In the genomic region with DNA sequence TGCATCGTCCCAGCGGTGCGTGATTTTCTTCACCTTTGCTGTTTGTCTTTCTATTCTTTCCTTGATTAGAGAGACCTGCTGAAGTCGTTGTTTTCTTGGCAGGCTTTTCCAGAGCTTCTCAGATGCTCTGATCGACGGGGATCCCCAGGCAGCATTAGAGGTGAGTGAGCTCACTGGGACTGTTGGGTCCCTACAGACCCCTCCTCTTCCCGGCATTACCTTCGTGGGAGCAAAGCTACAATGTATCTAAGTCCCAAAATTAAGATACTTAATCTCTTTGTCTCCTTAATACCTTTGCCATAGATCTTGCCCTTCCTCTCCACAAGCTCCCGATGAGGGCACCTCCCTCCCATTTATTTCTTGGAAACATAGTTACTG, we compare ENCODE assay signal across 8 mouse cellular contexts. TPM values are rescaled to one million over a fixed set of nuclear protein-coding genes. Genes with fewer than 3 reads are reported as not detected.
DNase-seq lines count a peak whose midpoint lies in the region; ATAC-seq and TF ChIP-seq lines count a peak whose summit lies in the region.

No protein-coding gene starts in this region.

- in situ Hi-C loops in Patski (cut with MboI; ENCODE audit: low pct_unique_long_range_greater_than_20kb) = loop anchor here (10.0 kb wide), 1 partner anchor 193 kb away; a partner anchor contains a TSS

- no peaks in the 10 kb centered on the region for H3K27me3 ChIP-seq in heart, postnatal 0 days (ENCODE audit: control insufficient read depth, insufficient read depth, low read length)
- no peaks in the 10 kb centered on the region for H3K27me3 ChIP-seq in Patski
- no peaks in the 10 kb centered on the region for H3K27me3 ChIP-seq in forebrain, postnatal 0 days (ENCODE audit: insufficient read depth, low read length)
- no peaks in the 10 kb centered on the region for H3K27me3 ChIP-seq in midbrain, embryonic 11.5 days (ENCODE audit: control insufficient read depth, insufficient read depth, low read length)

- peak overlapping the region; percentile 95 for H3K27ac ChIP-seq in heart, postnatal 0 days (ENCODE audit: low read depth)
- peak overlapping the region; percentile 98 for H3K27ac ChIP-seq in forebrain, postnatal 0 days (ENCODE audit: low read depth, low read length)
- 0 out of 2 replicates have a peak overlapping the region, but pooled peaks have one; percentile 40 for H3K27ac ChIP-seq in midbrain, embryonic 11.5 days (ENCODE audit: low read depth, low read length)

- WGBS in heart, postnatal 0 days = 1% methylated on average over 9 of the region's 9 CpGs
- WGBS in forebrain, postnatal 0 days = 2% methylated on average over 9 of the region's 9 CpGs
- WGBS in midbrain, embryonic 11.5 days = under 1% methylated on average over 9 of the region's 9 CpGs

- TF ChIP-seq EP300 in heart, postnatal 0 days (IDR thresholded peaks at IDR 0.05; ENCODE audit: low read depth) = no peak

- peak overlapping the region; percentile 59 for H3K4me3 ChIP-seq in heart, postnatal 0 days (ENCODE audit: low read depth, low read length)
- H3K4me3 ChIP-seq in forebrain, postnatal 0 days (ENCODE audit: low read depth, low read length) = peak overlapping the region; percentile 67
- H3K4me3 ChIP-seq in midbrain, embryonic 11.5 days (ENCODE audit: low read depth, low read length) = peak overlapping the region; percentile 67

- no peaks in the 10 kb centered on the region for H3K9me3 ChIP-seq in heart, postnatal 0 days (replicated peaks; ENCODE audit: control insufficient read depth, low read length)
- no peaks in the 10 kb centered on the region for H3K9me3 ChIP-seq in forebrain, postnatal 0 days (ENCODE audit: low read length)
- H3K9me3 ChIP-seq in midbrain, embryonic 11.5 days (ENCODE audit: control insufficient read depth, low read length) = no peaks in the 10 kb centered on the region

- H3K9ac ChIP-seq in heart, postnatal 0 days (replicated peaks; ENCODE audit: low read depth, low read length) = peak overlapping the region; percentile 65
- H3K9ac ChIP-seq in forebrain, postnatal 0 days = peak overlapping the region; percentile 72
- H3K9ac ChIP-seq in midbrain, embryonic 11.5 days (ENCODE audit: low read length) = peak overlapping the region; percentile 78

- no peaks in the 10 kb centered on the region for H3K36me3 ChIP-seq in heart, postnatal 0 days (replicated peaks; ENCODE audit: control insufficient read depth, insufficient read depth, low read length)
- 0 out of 2 replicates have a peak, but pooled peaks cover 3% of the 10 kb centered on the region for H3K36me3 ChIP-seq in forebrain, postnatal 0 days (ENCODE audit: insufficient read depth)
- no peaks in the 10 kb centered on the region for H3K36me3 ChIP-seq in midbrain, embryonic 11.5 days (ENCODE audit: control insufficient read depth, insufficient read depth, low read length)

- TF ChIP-seq CTCF in heart, postnatal 0 days (IDR thresholded peaks at IDR 0.05; ENCODE audit: low read depth) = no peak
- TF ChIP-seq CTCF in Patski (IDR thresholded peaks at IDR 0.05) = no peak
- no peak for TF ChIP-seq CTCF in forebrain, postnatal 0 days (IDR thresholded peaks at IDR 0.05; ENCODE audit: low read depth)

- DNase-seq in heart, postnatal 0 days (ENCODE audit: low spot score) = no peak
- no peak for DNase-seq in heart, postnatal 25 days (ENCODE audit: low spot score)
- DNase-seq in Patski (ENCODE audit: low read depth, low spot score) = no peak
- DNase-seq in forebrain, postnatal 0 days = no peak
- DNase-seq in midbrain, embryonic 11.5 days (ENCODE audit: low spot score, missing footprints) = no peak
- no peak for DNase-seq in urinary bladder, postnatal 4 days (ENCODE audit: low spot score in 2 of 2)
- DNase-seq in left cerebral cortex, adult 9 months (ENCODE audit: low spot score in 2 of 2) = no peak
- DNase-seq in embryo, embryonic 9.5 days (ENCODE audit: extremely low spot score) = no peak

- CTCF ChIA-PET in Patski (lab: Charles Lee) = interaction anchor here (1.0 to 1.7 kb wide), 8 partner anchors 12 to 198 kb away, joined by 3 to 5 read pairs (median 3); a partner anchor contains a TSS

- peak overlapping the region; percentile 87 for H3K4me2 ChIP-seq in heart, postnatal 0 days (ENCODE audit: low read depth, low read length)
- peak overlapping the region; percentile 59 for H3K4me2 ChIP-seq in forebrain, postnatal 0 days (ENCODE audit: low read depth)
- peak overlapping the region; percentile 84 for H3K4me2 ChIP-seq in midbrain, embryonic 11.5 days

- POLR2A ChIA-PET in Patski (lab: Charles Lee) = interaction anchor here (0.6 to 1.2 kb wide), 4 partner anchors 10 to 129 kb away, joined by 3 to 4 read pairs (median 4); no protein-coding TSS in a partner anchor

- ATAC-seq in heart, postnatal 0 days (ENCODE audit: insufficient read depth, low read depth) = peak; percentile 3; the same call in 1 of the 2 replicates
- peak; percentile 16 for ATAC-seq in Patski
- ATAC-seq in forebrain, postnatal 0 days = peak; percentile 20
- peak; percentile 38 for ATAC-seq in midbrain, embryonic 11.5 days (ENCODE audit: low FRiP score)

- intact Hi-C loops in heart, postnatal 25 days (cut with DNase I) = no loop called here

- H3K4me1 ChIP-seq in heart, postnatal 0 days (ENCODE audit: control insufficient read depth, insufficient read depth) = peaks cover 19% of the 10 kb centered on the region
- peaks cover 13% of the 10 kb centered on the region for H3K4me1 ChIP-seq in forebrain, postnatal 0 days (ENCODE audit: insufficient read depth)
- peaks cover 11% of the 10 kb centered on the region for H3K4me1 ChIP-seq in midbrain, embryonic 11.5 days (ENCODE audit: control insufficient read depth, insufficient read depth, low read length)

RNA-seq across cellular contexts. Expression of a gene that starts 0.3 kb away (rescaled TPM):
- 24.8 and 33.1 TPM in 2 replicates for total RNA-seq in heart, postnatal 0 days (2014; rRNA removed; ENCODE audit: low replicate concordance)
- polyA plus RNA-seq in heart, postnatal 0 days (2015; fragmentation: Nextera tagmentation; extraction: Ambion mirVana) = 95.5 and 102 TPM in 2 replicates
- total RNA-seq in heart, postnatal 25 days (2021) = 10 to 100 TPM; 65.5 to 75.5 TPM
- polyA plus RNA-seq in Patski (2021) = 183 TPM
- total RNA-seq in forebrain, postnatal 0 days (2014; rRNA removed) = 41.5 and 50.9 TPM in 2 replicates
- 93.7 and 107 TPM in 2 replicates for polyA plus RNA-seq in forebrain, postnatal 0 days (2015; fragmentation: Nextera tagmentation; extraction: Ambion mirVana)
- polyA plus RNA-seq in midbrain, embryonic 11.5 days (2014; fragmentation: Nextera tagmentation; extraction: Ambion mirVana) = 163 and 166 TPM in 2 replicates

Comparison
In these comparisons a context has a peak if more than half of its experiments do, and no peak if none do; other contexts are left out.
1. H3K27ac ChIP-seq: peak in every context shown above with its lines; median percentile 98 in forebrain, postnatal 0 days; 95 in heart, postnatal 0 days; 40 in midbrain, embryonic 11.5 days.